11 mouse cellular contexts compared by ENCODE assay signal in genomic region chr4:63528946-63529345, GRCm38 (mm10). TPM values are rescaled to one million over a fixed set of nuclear protein-coding genes. Genes with fewer than 3 reads are reported as not detected.
DNase-seq lines count a peak whose midpoint lies in the region; ATAC-seq and TF ChIP-seq lines count a peak whose summit lies in the region.
"Had no signal": no experiment of that assay in that cellular context is flagged by ENCODE, and none has a peak within 500 bp of the region (broad histone marks: within the 10 kb centered on the region; RNA-seq: fewer than 3 reads in every experiment).

No protein-coding gene starts in this region.

- no peak overlapping the region for H3K4me3 ChIP-seq in kidney, postnatal 0 days (replicated peaks; ENCODE audit: low read depth, low read length)
- no peak overlapping the region for H3K4me3 ChIP-seq in heart, embryonic 10.5 days
- H3K4me3 ChIP-seq: heart, embryonic 13.5 days had no signal

- no peak overlapping the region for H3K4me2 ChIP-seq in kidney, postnatal 0 days (ENCODE audit: low read length)
- H3K4me2 ChIP-seq: heart, embryonic 13.5 days had no signal

- H3K27ac ChIP-seq in kidney, postnatal 0 days = no peak overlapping the region
- H3K27ac ChIP-seq in heart, embryonic 10.5 days = no peak overlapping the region
- H3K27ac ChIP-seq: heart, embryonic 13.5 days had no signal

- H3K4me1 ChIP-seq in kidney, postnatal 0 days (replicated peaks; ENCODE audit: insufficient read depth, low read length) = no peaks in the 10 kb centered on the region
- H3K4me1 ChIP-seq in heart, embryonic 10.5 days = no peaks in the 10 kb centered on the region

- no peaks in the 10 kb centered on the region for H3K36me3 ChIP-seq in kidney, postnatal 0 days (ENCODE audit: insufficient read depth, low read length)
- H3K36me3 ChIP-seq in heart, embryonic 10.5 days = no peaks in the 10 kb centered on the region
- H3K36me3 ChIP-seq: heart, embryonic 13.5 days had no signal

- H3K9me3 ChIP-seq in kidney, postnatal 0 days (replicated peaks; ENCODE audit: low read length) = no peaks in the 10 kb centered on the region
- H3K9me3 ChIP-seq in heart, embryonic 10.5 days = no peaks in the 10 kb centered on the region
- H3K9me3 ChIP-seq: heart, embryonic 13.5 days had no signal

- intact Hi-C loops in left cerebral cortex, postnatal 36 days (cut with DNase I) = no loop called here
- intact Hi-C loops in gastrocnemius, postnatal 14 days (cut with DNase I; ENCODE audit: low total_unique reads) = no loop called here

- no peak for ATAC-seq in kidney, postnatal 0 days (replicated peaks; ENCODE audit: low FRiP score, low read depth)

- no peak overlapping the region for H3K9ac ChIP-seq in kidney, postnatal 0 days (ENCODE audit: low read depth, low read length)
- H3K9ac ChIP-seq: heart, embryonic 13.5 days had no signal

- 51% methylated on average over 6 of the region's 6 CpGs for WGBS in kidney, postnatal 0 days
- WGBS in heart, embryonic 10.5 days = 74% methylated on average over 6 of the region's 6 CpGs

- TF ChIP-seq CTCF in kidney, postnatal 0 days (IDR thresholded peaks at IDR 0.05; ENCODE audit: low read depth) = no peak
- no peak for TF ChIP-seq CTCF in brain, embryonic 14.5 days (IDR thresholded peaks at IDR 0.05; ENCODE audit: borderline replicate concordance, extremely low read depth, insufficient read depth, insufficient read length)

- TF ChIP-seq POLR2A in brain, embryonic 14.5 days (IDR thresholded peaks at IDR 0.05; ENCODE audit: borderline replicate concordance, extremely low read depth, insufficient read depth, insufficient read length, poor library complexity, severe bottlenecking) = no peak

- DNase-seq in kidney, postnatal 0 days (ENCODE audit: low spot score) = peak; percentile 24
- DNase-seq in kidney, postnatal 36 days = no peak
- DNase-seq in brain, embryonic 14.5 days (ENCODE audit: low read depth) = peak; percentile 88
- DNase-seq in frontal cortex, postnatal 36 days (ENCODE audit: low spot score in 2 of 2) = peak; percentile 51 to 74
- peak; percentile 54 to 64 for DNase-seq in left cerebral cortex, postnatal 36 days (ENCODE audit: low spot score in 2 of 2)
- no peak for DNase-seq in gastrocnemius, postnatal 14 days
- DNase-seq in thymus, adult 18-20 months = no peak
- DNase-seq in heart, embryonic 10.5 days (ENCODE audit: low spot score) = no peak
- DNase-seq: embryo, embryonic 11 days; kidney, adult 11 months had no signal

- H3K27me3 ChIP-seq in kidney, postnatal 0 days (ENCODE audit: insufficient read depth, low read length) = no peaks in the 10 kb centered on the region
- peaks cover 6% of the 10 kb centered on the region; the same call in 1 of the 2 replicates for H3K27me3 ChIP-seq in heart, embryonic 10.5 days (ENCODE audit: insufficient read depth, poor library complexity, severe bottlenecking)

RNA-seq across cellular contexts. Expression of gene Atp6v1g1, which starts 15.6 kb away (rescaled TPM):
- polyA plus RNA-seq in kidney, postnatal 0 days (2015; fragmentation: Nextera tagmentation; extraction: Ambion mirVana) = 405 and 416 TPM in 2 replicates
- polyA plus RNA-seq in brain, embryonic 14.5 days (2012; rRNA removed) = 190 and 216 TPM in 2 replicates
- total RNA-seq in left cerebral cortex, postnatal 36 days (2021) = 100 to 1,000 TPM; 133 to 150 TPM
- total RNA-seq in gastrocnemius, postnatal 14 days (2021) = 100 to 1,000 TPM; 260 to 261 TPM
- 190 and 227 TPM in 2 replicates for polyA plus RNA-seq in heart, embryonic 10.5 days (2016; fragmentation: Nextera tagmentation; extraction: Ambion mirVana)

RNA-seq across cellular contexts. Expression of gene Tmem268, which starts 29.6 kb away (rescaled TPM):
- polyA plus RNA-seq in kidney, postnatal 0 days (2015; fragmentation: Nextera tagmentation; extraction: Ambion mirVana) = 5.3 and 5.4 TPM in 2 replicates
- 5.2 and 5.3 TPM in 2 replicates for polyA plus RNA-seq in brain, embryonic 14.5 days (2012; rRNA removed)
- total RNA-seq in left cerebral cortex, postnatal 36 days (2021) = 10 to 100 TPM; 14.0 to 14.6 TPM
- 10 to 100 TPM in 1 of 2 experiments, 1 to 10 TPM in 1; 8.7 to 10.6 TPM for total RNA-seq in gastrocnemius, postnatal 14 days (2021)
- polyA plus RNA-seq in heart, embryonic 10.5 days (2016; fragmentation: Nextera tagmentation; extraction: Ambion mirVana) = 7.9 and 9.3 TPM in 2 replicates

RNA-seq across cellular contexts. Expression of gene Whrn, which starts 33.2 kb away (rescaled TPM):
- 3.4 TPM in 2 replicates for polyA plus RNA-seq in kidney, postnatal 0 days (2015; fragmentation: Nextera tagmentation; extraction: Ambion mirVana)
- 28.2 and 30.9 TPM in 2 replicates for polyA plus RNA-seq in brain, embryonic 14.5 days (2012; rRNA removed)
- 10 to 100 TPM; 41.5 to 50.6 TPM for total RNA-seq in left cerebral cortex, postnatal 36 days (2021)
- 1 to 10 TPM; 1.7 to 2.0 TPM for total RNA-seq in gastrocnemius, postnatal 14 days (2021)
- polyA plus RNA-seq in heart, embryonic 10.5 days (2016; fragmentation: Nextera tagmentation; extraction: Ambion mirVana) = 4.0 and 5.3 TPM in 2 replicates

Comparison
In these comparisons a context has a peak if more than half of its experiments do, and no peak if none do; other contexts are left out.
1. DNase-seq: peak in kidney, postnatal 0 days (single experiment), brain, embryonic 14.5 days (single experiment), frontal cortex, postnatal 36 days (2 of 2) and left cerebral cortex, postnatal 36 days (2 of 2); none in kidney, postnatal 36 days (0 of 2), gastrocnemius, postnatal 14 days (single experiment), thymus, adult 18-20 months (0 of 2) and heart, embryonic 10.5 days (single experiment).